Mouse (Mus musculus) pancreas, adult 10 weeks (tissue): Measurements from ENCODE around the gene Fam8a1. TPM values are rescaled to one million over a fixed set of nuclear protein-coding genes. Genes with fewer than 3 reads are reported as not detected.

ENCODE experiments used
- polyA plus RNA-seq: library from polyadenylated mRNA; stranded (reverse); fragments of 350-450 nt; fragmentation: Illumina TruSeq; extraction: RNeasy Lipid Tissue Mini Kit (QIAGEN cat#74804); gene quantifications from one replicate; pipeline ENCODE4 v1.2.3, GENCODE M21; 2015; ENCODE audit warnings: low read depth, low replicate concordance; ENCODE audit not compliant: insufficient read depth

The Fam8a1 gene
- 11.4 TPM for polyA plus RNA-seq

GRCm38 (mm10) chr13:46669048-46669619 lies at the start of gene Fam8a1:
Fam8a1 (plus strand) TSS chr13:46669522.

Other genes with a start within 250 kb of the Fam8a1 start
- 0.55 TPM for gene Cap2, start 167.7 kb upstream of the Fam8a1 start, polyA plus RNA-seq
- 9.3 TPM for gene Nup153, start 58.4 kb downstream of the Fam8a1 start, polyA plus RNA-seq